Mouse (Mus musculus) stomach, postnatal 0 days (tissue): ENCODE data around the gene Atg9b. TPM values are rescaled to one million over a fixed set of nuclear protein-coding genes. Genes with fewer than 3 reads are reported as not detected.

Source experiments
- ATAC-seq: fragments of 200-750 bp; cut with Nextera tagmentation; 2 replicates; pipeline ENCODE4 v1.8.0; 2017; ENCODE audit not compliant: low FRiP score, low TSS enrichment
- DNase-seq: peaks from one replicate; pipeline ENCODE4 v3.0.0-alpha.2; 2016; ENCODE audit warnings: low spot score
- H3K27ac ChIP-seq: fragments of 300-500 bp; sonication (generic); replicated peaks from 2 replicates; pipeline ENCODE4 v1.5.1; 2014; ENCODE audit warnings: mild to moderate bottlenecking, control low read depth
- H3K27me3 ChIP-seq: fragments of 300-500 bp; sonication (generic); 2 replicates; pipeline ENCODE4 v1.6.1; 2014; ENCODE audit warnings: low read length; ENCODE audit not compliant: control insufficient read depth, insufficient read depth
- H3K36me3 ChIP-seq: fragments of 300-500 bp; sonication (generic); 2 replicates; pipeline ENCODE4 v1.6.1; 2014; ENCODE audit warnings: low read length, mixed read lengths; ENCODE audit not compliant: control insufficient read depth, insufficient read depth
- H3K4me1 ChIP-seq: fragments of 300-500 bp; sonication (generic); replicated peaks from 2 replicates; pipeline ENCODE4 v1.6.1; 2014; ENCODE audit warnings: antibody characterized with exemption; ENCODE audit not compliant: control insufficient read depth, insufficient read depth
- H3K4me2 ChIP-seq: fragments of 300-500 bp; sonication (generic); replicated peaks from 2 replicates; pipeline ENCODE4 v1.6.1; 2014; ENCODE audit warnings: low read depth, mild to moderate bottlenecking, control low read depth, moderate library complexity
- H3K4me3 ChIP-seq: fragments of 300-500 bp; sonication (generic); 2 replicates; pipeline ENCODE4 v1.5.1; 2014; ENCODE audit warnings: low read depth, low read length, control low read depth
- H3K9ac ChIP-seq: fragments of 300-500 bp; sonication (generic); 2 replicates; pipeline ENCODE4 v1.6.1; 2014; ENCODE audit warnings: mild to moderate bottlenecking, low read length, control low read depth, mixed read lengths
- H3K9me3 ChIP-seq: fragments of 300-500 bp; sonication (generic); 2 replicates; pipeline ENCODE4 v1.6.1; 2016; ENCODE audit warnings: low read length; ENCODE audit not compliant: control insufficient read depth
- CTCF ChIP-seq: IDR thresholded peaks from 2 replicates; pipeline ENCODE4 v1.5.1; 2016; ENCODE audit warnings: antibody characterized with exemption, low read depth, mild to moderate bottlenecking, moderate library complexity
- EP300 ChIP-seq: optimal IDR thresholded peaks from 2 replicates; pipeline ENCODE3; 2016; ENCODE audit warnings: antibody characterized with exemption
- WGBS: fragments of 180-500 bp; shearing (Covaris S2); extraction: QIAGEN DNeasy Blood & Tissue Kit; methylation state at CpG from one replicate; pipeline ENCODE4 v1.1.7; 2014; 5-methylcytosine and 5-hydroxymethylcytosine counted together
- polyA plus RNA-seq: library from polyadenylated mRNA; unstranded; fragments of >200 nt; fragmentation: Nextera tagmentation; extraction: Ambion mirVana; gene quantifications from 2 replicates; pipeline ENCODE4 v1.2.1, GENCODE M21; 2015

The Atg9b gene
- polyA plus RNA-seq, 1 experiment from 2014 or later = 4.1 TPM

- Histone ChIP-seq H3K27ac (no peak overlapping the region), H3K9me3 (no peaks in the 10 kb centered on the region), H3K36me3 (no peaks in the 10 kb centered on the region), H3K4me2 (no peak overlapping the region), H3K9ac (no peak overlapping the region), H3K4me3 (no peak overlapping the region), H3K4me1 (0 out of 2 replicates have a peak, but pooled peaks cover 2% of the 10 kb centered on the region), H3K27me3 (no peaks in the 10 kb centered on the region)
- no peak for TF ChIP-seq EP300
- no peak for TF ChIP-seq CTCF
- DNase-seq (no peak), ATAC-seq (no peak)
- 84% methylated on average over 2 of the region's 2 CpGs for WGBS
Observed at GRCm38 (mm10) chr5:24381988-24382387, 10.0 kb downstream of the Atg9b start.

GRCm38 (mm10) chr5:24381486-24381885 is 10.5 kb downstream of the Atg9b start:
- H3K36me3 ChIP-seq = no peaks in the 10 kb centered on the region
- H3K4me3 ChIP-seq = no peak overlapping the region
- no peak for TF ChIP-seq EP300
- TF ChIP-seq CTCF = no peak
- DNase-seq = no peak
- no peak overlapping the region for H3K4me2 ChIP-seq
- no peaks in the 10 kb centered on the region for H3K9me3 ChIP-seq
- H3K27ac ChIP-seq = no peak overlapping the region
- WGBS = 69% methylated on average over 6 of the region's 6 CpGs
- no peak overlapping the region for H3K9ac ChIP-seq
- no peak for ATAC-seq
- H3K4me1 ChIP-seq = 0 out of 2 replicates have a peak, but pooled peaks cover 2% of the 10 kb centered on the region
- H3K27me3 ChIP-seq = no peaks in the 10 kb centered on the region

- no peak overlapping the region for H3K27ac ChIP-seq
- TF ChIP-seq CTCF (no peak), EP300 (no peak)
- DNase-seq (no peak), ATAC-seq (no peak)
- 0 out of 2 replicates have a peak, but pooled peaks cover 2% of the 10 kb centered on the region for H3K4me1 ChIP-seq
- H3K4me3 ChIP-seq = no peak overlapping the region
- no peaks in the 10 kb centered on the region for H3K27me3 ChIP-seq
- 89% methylated on average over 4 of the region's 4 CpGs for WGBS
- H3K9ac ChIP-seq = no peak overlapping the region
- no peaks in the 10 kb centered on the region for H3K9me3 ChIP-seq
- no peaks in the 10 kb centered on the region for H3K36me3 ChIP-seq
- no peak overlapping the region for H3K4me2 ChIP-seq
Observed at GRCm38 (mm10) chr5:24380499-24380898, 11.4 kb downstream of the Atg9b start.

GRCm38 (mm10) chr5:24379501-24379900 is 12.4 kb downstream of the Atg9b start:
- Histone ChIP-seq H3K9ac (no peak overlapping the region), H3K4me1 (0 out of 2 replicates have a peak, but pooled peaks cover 2% of the 10 kb centered on the region), H3K27ac (no peak overlapping the region), H3K36me3 (no peaks in the 10 kb centered on the region), H3K9me3 (no peaks in the 10 kb centered on the region), H3K27me3 (no peaks in the 10 kb centered on the region), H3K4me2 (no peak overlapping the region), H3K4me3 (no peak overlapping the region)
- ATAC-seq = no peak
- 70% methylated on average over 4 of the region's 4 CpGs for WGBS
- DNase-seq = no peak
- TF ChIP-seq CTCF = no peak
- no peak for TF ChIP-seq EP300

GRCm38 (mm10) chr5:24378700-24379099 is 13.2 kb downstream of the Atg9b start:
- Histone ChIP-seq H3K9me3 (no peaks in the 10 kb centered on the region), H3K4me2 (no peak overlapping the region), H3K4me1 (peaks cover under 1% of the 10 kb centered on the region; the same call in 1 of the 2 replicates), H3K9ac (no peak overlapping the region), H3K4me3 (no peak overlapping the region), H3K27me3 (no peaks in the 10 kb centered on the region), H3K36me3 (no peaks in the 10 kb centered on the region), H3K27ac (no peak overlapping the region)
- 86% methylated on average over 2 of the region's 2 CpGs for whole genome bisulfite sequencing
- DNase-seq (no peak), ATAC-seq (no peak)
- TF ChIP-seq CTCF (no peak), EP300 (no peak)

- Histone ChIP-seq H3K9ac (no peak overlapping the region), H3K27me3 (0 out of 2 replicates have a peak, but pooled peaks cover 2% of the 10 kb centered on the region), H3K9me3 (no peaks in the 10 kb centered on the region), H3K4me1 (no peaks in the 10 kb centered on the region; the same call in 1 of the 2 replicates), H3K4me3 (no peak overlapping the region), H3K36me3 (no peaks in the 10 kb centered on the region), H3K4me2 (no peak overlapping the region), H3K27ac (no peak overlapping the region)
- 44% methylated on average over 7 of the region's 7 CpGs for WGBS
- DNase-seq (no peak), ATAC-seq (no peak)
- no peak for TF ChIP-seq CTCF
- TF ChIP-seq EP300 = no peak
Observed at GRCm38 (mm10) chr5:24374666-24375328, 17.1 kb downstream of the Atg9b start.
